Mouse (Mus musculus): ENCODE measurements around the gene Adcy7. TPM values are rescaled to one million over a fixed set of nuclear protein-coding genes. Genes with fewer than 3 reads are reported as not detected.

Gene Adcy7
- polyA plus RNA-seq, 1 experiment from 2014 or later, result 5.2 TPM

- H3K9me3 ChIP-seq (ENCODE audit: control insufficient read depth, low read length), result no peaks in the 10 kb centered on the region
- no peaks in the 10 kb centered on the region for H3K27me3 ChIP-seq (ENCODE audit: control insufficient read depth, insufficient read depth, low read length)
- ATAC-seq (ENCODE audit: low FRiP score, low TSS enrichment) (no peak), DNase-seq (ENCODE audit: low spot score) (no peak)
- 52% methylated on average over 5 of the region's 5 CpGs for WGBS
- H3K27ac ChIP-seq (replicated peaks), result no peak overlapping the region
- H3K36me3 ChIP-seq (ENCODE audit: control insufficient read depth, insufficient read depth, low read length), result no peaks in the 10 kb centered on the region
- TF ChIP-seq CTCF (IDR thresholded peaks at IDR 0.05; ENCODE audit: low read depth), result no peak
- TF ChIP-seq EP300 (optimal IDR thresholded peaks at IDR 0.05), result no peak
- H3K4me3 ChIP-seq (ENCODE audit: low read depth, low read length), result no peak overlapping the region
- no peaks in the 10 kb centered on the region; the same call in 1 of the 2 replicates for H3K4me1 ChIP-seq (replicated peaks; ENCODE audit: control insufficient read depth, insufficient read depth)
- H3K4me2 ChIP-seq (replicated peaks; ENCODE audit: low read depth), result no peak overlapping the region
- no peak overlapping the region for H3K9ac ChIP-seq (ENCODE audit: low read length)
Observed at GRCm38 (mm10) chr8:88279220-88279619, 7.0 kb downstream of the Adcy7 start.

- Histone ChIP-seq H3K36me3 (ENCODE audit: control insufficient read depth, insufficient read depth, low read length) (no peaks in the 10 kb centered on the region), H3K27me3 (ENCODE audit: control insufficient read depth, insufficient read depth, low read length) (no peaks in the 10 kb centered on the region), H3K9ac (ENCODE audit: low read length) (no peak overlapping the region), H3K4me1 (replicated peaks; ENCODE audit: control insufficient read depth, insufficient read depth) (no peaks in the 10 kb centered on the region; the same call in 1 of the 2 replicates), H3K9me3 (ENCODE audit: control insufficient read depth, low read length) (no peaks in the 10 kb centered on the region), H3K4me2 (replicated peaks; ENCODE audit: low read depth) (no peak overlapping the region), H3K4me3 (ENCODE audit: low read depth, low read length) (no peak overlapping the region), H3K27ac (replicated peaks) (no peak overlapping the region)
- ATAC-seq (ENCODE audit: low FRiP score, low TSS enrichment) (no peak), DNase-seq (ENCODE audit: low spot score) (no peak)
- no peak for TF ChIP-seq EP300 (optimal IDR thresholded peaks at IDR 0.05)
- TF ChIP-seq CTCF (IDR thresholded peaks at IDR 0.05; ENCODE audit: low read depth), result no peak
- WGBS, result 50% methylated on average over 6 of the region's 6 CpGs
Observed at GRCm38 (mm10) chr8:88279670-88280069, 7.5 kb downstream of the Adcy7 start.

GRCm38 (mm10) chr8:88280904-88281303 lies 8.7 kb downstream of the Adcy7 start:
- Histone ChIP-seq H3K27ac (replicated peaks) (no peak overlapping the region), H3K9ac (ENCODE audit: low read length) (no peak overlapping the region), H3K4me1 (replicated peaks; ENCODE audit: control insufficient read depth, insufficient read depth) (no peaks in the 10 kb centered on the region; the same call in 1 of the 2 replicates), H3K36me3 (ENCODE audit: control insufficient read depth, insufficient read depth, low read length) (no peaks in the 10 kb centered on the region), H3K27me3 (ENCODE audit: control insufficient read depth, insufficient read depth, low read length) (no peaks in the 10 kb centered on the region), H3K9me3 (ENCODE audit: control insufficient read depth, low read length) (no peaks in the 10 kb centered on the region), H3K4me2 (replicated peaks; ENCODE audit: low read depth) (no peak overlapping the region), H3K4me3 (ENCODE audit: low read depth, low read length) (no peak overlapping the region)
- ATAC-seq (ENCODE audit: low FRiP score, low TSS enrichment) (no peak), DNase-seq (ENCODE audit: low spot score) (no peak)
- WGBS, result 78% methylated on average over 7 of the region's 7 CpGs
- TF ChIP-seq CTCF (IDR thresholded peaks at IDR 0.05; ENCODE audit: low read depth) (no peak), EP300 (optimal IDR thresholded peaks at IDR 0.05) (no peak)

- H3K27me3 ChIP-seq (ENCODE audit: control insufficient read depth, insufficient read depth, low read length), result no peaks in the 10 kb centered on the region
- TF ChIP-seq CTCF (IDR thresholded peaks at IDR 0.05; ENCODE audit: low read depth) (no peak), EP300 (optimal IDR thresholded peaks at IDR 0.05) (no peak)
- ATAC-seq (ENCODE audit: low FRiP score, low TSS enrichment), result peak; percentile 32; the same call in 1 of the 2 replicates
- WGBS, result 25% methylated on average over 8 of the region's 8 CpGs
- no peak overlapping the region for H3K27ac ChIP-seq (replicated peaks)
- no peak for DNase-seq (ENCODE audit: low spot score)
- no peak overlapping the region for H3K4me3 ChIP-seq (ENCODE audit: low read depth, low read length)
- no peak overlapping the region for H3K4me2 ChIP-seq (replicated peaks; ENCODE audit: low read depth)
- H3K9ac ChIP-seq (ENCODE audit: low read length), result no peak overlapping the region
- no peaks in the 10 kb centered on the region for H3K9me3 ChIP-seq (ENCODE audit: control insufficient read depth, low read length)
- H3K36me3 ChIP-seq (ENCODE audit: control insufficient read depth, insufficient read depth, low read length), result no peaks in the 10 kb centered on the region
- H3K4me1 ChIP-seq (replicated peaks; ENCODE audit: control insufficient read depth, insufficient read depth), result no peaks in the 10 kb centered on the region; the same call in 1 of the 2 replicates
Observed at GRCm38 (mm10) chr8:88282684-88283083, 10.5 kb downstream of the Adcy7 start.

- 83% methylated on average over 13 of the region's 13 CpGs for WGBS
- no peak for ATAC-seq (ENCODE audit: low FRiP score, low TSS enrichment)
- H3K4me3 ChIP-seq (ENCODE audit: low read depth, low read length), result no peak overlapping the region
- H3K4me1 ChIP-seq (replicated peaks; ENCODE audit: control insufficient read depth, insufficient read depth), result no peaks in the 10 kb centered on the region; the same call in 1 of the 2 replicates
- DNase-seq (ENCODE audit: low spot score), result no peak
- TF ChIP-seq EP300 (optimal IDR thresholded peaks at IDR 0.05) (no peak), CTCF (IDR thresholded peaks at IDR 0.05; ENCODE audit: low read depth) (no peak)
- no peak overlapping the region for H3K9ac ChIP-seq (ENCODE audit: low read length)
- no peaks in the 10 kb centered on the region for H3K36me3 ChIP-seq (ENCODE audit: control insufficient read depth, insufficient read depth, low read length)
- no peaks in the 10 kb centered on the region for H3K27me3 ChIP-seq (ENCODE audit: control insufficient read depth, insufficient read depth, low read length)
- no peak overlapping the region for H3K4me2 ChIP-seq (replicated peaks; ENCODE audit: low read depth)
- no peaks in the 10 kb centered on the region for H3K9me3 ChIP-seq (ENCODE audit: control insufficient read depth, low read length)
- H3K27ac ChIP-seq (replicated peaks), result no peak overlapping the region
Observed at GRCm38 (mm10) chr8:88283243-88284115, 11.3 kb downstream of the Adcy7 start.

- no peak overlapping the region for H3K9ac ChIP-seq (ENCODE audit: low read length)
- DNase-seq (ENCODE audit: low spot score), result no peak
- no peaks in the 10 kb centered on the region; the same call in 1 of the 2 replicates for H3K4me1 ChIP-seq (replicated peaks; ENCODE audit: control insufficient read depth, insufficient read depth)
- TF ChIP-seq CTCF (IDR thresholded peaks at IDR 0.05; ENCODE audit: low read depth) (no peak), EP300 (optimal IDR thresholded peaks at IDR 0.05) (no peak)
- H3K4me3 ChIP-seq (ENCODE audit: low read depth, low read length), result no peak overlapping the region
- no peak overlapping the region for H3K4me2 ChIP-seq (replicated peaks; ENCODE audit: low read depth)
- no peak overlapping the region for H3K27ac ChIP-seq (replicated peaks)
- H3K36me3 ChIP-seq (ENCODE audit: control insufficient read depth, insufficient read depth, low read length), result no peaks in the 10 kb centered on the region
- WGBS, result 44% methylated on average over 7 of the region's 7 CpGs
- no peaks in the 10 kb centered on the region for H3K9me3 ChIP-seq (ENCODE audit: control insufficient read depth, low read length)
- 0 out of 2 replicates have a peak, but pooled peaks have one; percentile 22 for ATAC-seq (ENCODE audit: low FRiP score, low TSS enrichment)
- H3K27me3 ChIP-seq (ENCODE audit: control insufficient read depth, insufficient read depth, low read length), result no peaks in the 10 kb centered on the region
Observed at GRCm38 (mm10) chr8:88284738-88285137, 12.5 kb downstream of the Adcy7 start.

Data from stomach, postnatal 0 days (tissue).